Mouse (Mus musculus): ENCODE results near the gene Mybphl. TPM values are rescaled to one million over a fixed set of nuclear protein-coding genes. Genes with fewer than 3 reads are reported as not detected.

The Mybphl gene
- polyA plus RNA-seq, 1 experiment from 2014 or later = not detected

- no peak overlapping the region for H3K27ac ChIP-seq (ENCODE audit: low read depth, low read length)
- H3K36me3 ChIP-seq (ENCODE audit: control insufficient read depth, insufficient read depth, low read length) = peaks cover 64% of the 10 kb centered on the region
- H3K4me3 ChIP-seq (ENCODE audit: low read length) = no peak overlapping the region
- 87% methylated on average over 9 of the region's 9 CpGs for WGBS
- no peak overlapping the region for H3K4me2 ChIP-seq (replicated peaks; ENCODE audit: low read depth, low read length)
- no peak overlapping the region for H3K9ac ChIP-seq (ENCODE audit: low read depth, low read length)
- H3K27me3 ChIP-seq (ENCODE audit: control insufficient read depth, insufficient read depth, low read length) = no peaks in the 10 kb centered on the region
- no peak for ATAC-seq (ENCODE audit: low FRiP score, low TSS enrichment)
- no peaks in the 10 kb centered on the region for H3K4me1 ChIP-seq (ENCODE audit: control insufficient read depth, insufficient read depth, low read length)
- no peaks in the 10 kb centered on the region for H3K9me3 ChIP-seq (ENCODE audit: control insufficient read depth, low read length)
These were observed 33.6 kb downstream of the Mybphl start for GRCm38 (mm10) chr3:108398281-108398680.

GRCm38 (mm10) chr3:108400442-108400841 is 35.7 kb downstream of the Mybphl start:
- Histone ChIP-seq H3K4me3 (ENCODE audit: low read length) (no peak overlapping the region), H3K27me3 (ENCODE audit: control insufficient read depth, insufficient read depth, low read length) (no peaks in the 10 kb centered on the region), H3K9ac (ENCODE audit: low read depth, low read length) (no peak overlapping the region), H3K4me2 (replicated peaks; ENCODE audit: low read depth, low read length) (no peak overlapping the region), H3K27ac (ENCODE audit: low read depth, low read length) (no peak overlapping the region), H3K9me3 (ENCODE audit: control insufficient read depth, low read length) (no peaks in the 10 kb centered on the region), H3K36me3 (ENCODE audit: control insufficient read depth, insufficient read depth, low read length) (peaks cover 49% of the 10 kb centered on the region), H3K4me1 (ENCODE audit: control insufficient read depth, insufficient read depth, low read length) (peaks cover 4% of the 10 kb centered on the region)
- 89% methylated on average over 5 of the region's 5 CpGs for WGBS
- ATAC-seq (ENCODE audit: low FRiP score, low TSS enrichment) = no peak

- Histone ChIP-seq H3K4me3 (ENCODE audit: low read length) (no peak overlapping the region), H3K4me1 (ENCODE audit: control insufficient read depth, insufficient read depth, low read length) (peaks cover 10% of the 10 kb centered on the region), H3K9ac (ENCODE audit: low read depth, low read length) (no peak overlapping the region), H3K36me3 (ENCODE audit: control insufficient read depth, insufficient read depth, low read length) (peaks cover 43% of the 10 kb centered on the region), H3K27ac (ENCODE audit: low read depth, low read length) (no peak overlapping the region), H3K27me3 (ENCODE audit: control insufficient read depth, insufficient read depth, low read length) (no peaks in the 10 kb centered on the region), H3K4me2 (replicated peaks; ENCODE audit: low read depth, low read length) (no peak overlapping the region), H3K9me3 (ENCODE audit: control insufficient read depth, low read length) (no peaks in the 10 kb centered on the region)
- ATAC-seq (ENCODE audit: low FRiP score, low TSS enrichment) = peak; percentile 94
- 39% methylated on average over 22 of the region's 22 CpGs for WGBS
These were observed 37.2 kb downstream of the Mybphl start for GRCm38 (mm10) chr3:108401692-108402527.

GRCm38 (mm10) chr3:108402528-108402920 is 37.8 kb downstream of the Mybphl start:
- Histone ChIP-seq H3K4me2 (replicated peaks; ENCODE audit: low read depth, low read length) (no peak overlapping the region), H3K4me1 (ENCODE audit: control insufficient read depth, insufficient read depth, low read length) (peaks cover 10% of the 10 kb centered on the region), H3K9me3 (ENCODE audit: control insufficient read depth, low read length) (no peaks in the 10 kb centered on the region), H3K27ac (ENCODE audit: low read depth, low read length) (no peak overlapping the region), H3K27me3 (ENCODE audit: control insufficient read depth, insufficient read depth, low read length) (no peaks in the 10 kb centered on the region), H3K36me3 (ENCODE audit: control insufficient read depth, insufficient read depth, low read length) (peaks cover 43% of the 10 kb centered on the region), H3K9ac (ENCODE audit: low read depth, low read length) (no peak overlapping the region), H3K4me3 (ENCODE audit: low read length) (no peak overlapping the region)
- ATAC-seq (ENCODE audit: low FRiP score, low TSS enrichment) = no peak
- 88% methylated on average over 15 of the region's 15 CpGs for WGBS

- H3K9me3 ChIP-seq (ENCODE audit: control insufficient read depth, low read length) = no peaks in the 10 kb centered on the region
- no peaks in the 10 kb centered on the region for H3K27me3 ChIP-seq (ENCODE audit: control insufficient read depth, insufficient read depth, low read length)
- 0 out of 2 replicates have a peak overlapping the region, but pooled peaks have one; percentile 24 for H3K27ac ChIP-seq (ENCODE audit: low read depth, low read length)
- H3K36me3 ChIP-seq (ENCODE audit: control insufficient read depth, insufficient read depth, low read length) = peaks cover 24% of the 10 kb centered on the region
- 51% methylated on average over 14 of the region's 14 CpGs for whole genome bisulfite sequencing
- no peak for ATAC-seq (ENCODE audit: low FRiP score, low TSS enrichment)
- no peak overlapping the region for H3K4me2 ChIP-seq (replicated peaks; ENCODE audit: low read depth, low read length)
- peaks cover 21% of the 10 kb centered on the region for H3K4me1 ChIP-seq (ENCODE audit: control insufficient read depth, insufficient read depth, low read length)
- no peak overlapping the region for H3K9ac ChIP-seq (ENCODE audit: low read depth, low read length)
- H3K4me3 ChIP-seq (ENCODE audit: low read length) = no peak overlapping the region
These were observed 41.0 kb downstream of the Mybphl start for GRCm38 (mm10) chr3:108405536-108406305.

- ATAC-seq (ENCODE audit: low FRiP score, low TSS enrichment) = no peak
- Histone ChIP-seq H3K36me3 (ENCODE audit: control insufficient read depth, insufficient read depth, low read length) (peaks cover 17% of the 10 kb centered on the region), H3K27ac (ENCODE audit: low read depth, low read length) (0 out of 2 replicates have a peak overlapping the region, but pooled peaks have one; percentile 24), H3K4me2 (replicated peaks; ENCODE audit: low read depth, low read length) (no peak overlapping the region), H3K27me3 (ENCODE audit: control insufficient read depth, insufficient read depth, low read length) (no peaks in the 10 kb centered on the region), H3K4me1 (ENCODE audit: control insufficient read depth, insufficient read depth, low read length) (peaks cover 25% of the 10 kb centered on the region), H3K9ac (ENCODE audit: low read depth, low read length) (no peak overlapping the region), H3K4me3 (ENCODE audit: low read length) (no peak overlapping the region), H3K9me3 (ENCODE audit: control insufficient read depth, low read length) (no peaks in the 10 kb centered on the region)
- WGBS = 89% methylated on average over 24 of the region's 24 CpGs
These were observed 41.7 kb downstream of the Mybphl start for GRCm38 (mm10) chr3:108406306-108406885.

GRCm38 (mm10) chr3:108408517-108409008 is 43.9 kb downstream of the Mybphl start:
- no peak overlapping the region for H3K4me3 ChIP-seq (ENCODE audit: low read length)
- peaks cover 34% of the 10 kb centered on the region for H3K4me1 ChIP-seq (ENCODE audit: control insufficient read depth, insufficient read depth, low read length)
- no peak overlapping the region for H3K4me2 ChIP-seq (replicated peaks; ENCODE audit: low read depth, low read length)
- H3K36me3 ChIP-seq (ENCODE audit: control insufficient read depth, insufficient read depth, low read length) = peaks cover 23% of the 10 kb centered on the region
- no peak for ATAC-seq (ENCODE audit: low FRiP score, low TSS enrichment)
- 94% methylated on average over 8 of the region's 8 CpGs for WGBS
- H3K27ac ChIP-seq (ENCODE audit: low read depth, low read length) = no peak overlapping the region
- H3K27me3 ChIP-seq (ENCODE audit: control insufficient read depth, insufficient read depth, low read length) = no peaks in the 10 kb centered on the region
- H3K9ac ChIP-seq (ENCODE audit: low read depth, low read length) = no peak overlapping the region
- H3K9me3 ChIP-seq (ENCODE audit: control insufficient read depth, low read length) = peaks cover 7% of the 10 kb centered on the region

GRCm38 (mm10) chr3:108409656-108410358 is 45.1 kb downstream of the Mybphl start:
- Histone ChIP-seq H3K4me1 (ENCODE audit: control insufficient read depth, insufficient read depth, low read length) (peaks cover 34% of the 10 kb centered on the region), H3K36me3 (ENCODE audit: control insufficient read depth, insufficient read depth, low read length) (peaks cover 32% of the 10 kb centered on the region), H3K27ac (ENCODE audit: low read depth, low read length) (peak overlapping the region; percentile 99), H3K9ac (ENCODE audit: low read depth, low read length) (peak overlapping the region; percentile 56), H3K27me3 (ENCODE audit: control insufficient read depth, insufficient read depth, low read length) (no peaks in the 10 kb centered on the region), H3K9me3 (ENCODE audit: control insufficient read depth, low read length) (peaks cover 17% of the 10 kb centered on the region), H3K4me2 (replicated peaks; ENCODE audit: low read depth, low read length) (peak overlapping the region; percentile 40), H3K4me3 (ENCODE audit: low read length) (peak overlapping the region; percentile 17)
- whole genome bisulfite sequencing = 57% methylated on average over 8 of the region's 8 CpGs
- no peak for ATAC-seq (ENCODE audit: low FRiP score, low TSS enrichment)
